In the genomic region with DNA sequence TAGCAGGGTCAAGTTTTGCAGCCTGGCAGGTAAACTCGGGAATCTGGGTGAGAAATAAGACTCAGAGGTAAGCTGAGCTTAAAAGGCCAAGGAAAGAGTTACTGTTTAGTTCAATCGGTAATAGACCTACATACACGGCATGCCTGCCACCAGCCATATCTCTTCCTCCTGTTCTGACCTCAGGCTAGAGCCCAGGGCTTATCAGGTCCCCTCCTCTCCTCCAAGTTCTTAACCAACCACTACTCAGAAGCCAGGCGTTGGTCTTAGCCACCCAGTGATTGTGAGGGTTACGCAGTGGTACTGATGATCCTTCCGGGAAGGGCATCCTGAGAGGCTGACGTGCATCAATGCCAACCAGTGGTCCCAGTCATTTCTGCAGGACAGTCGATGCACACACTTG, we compare ENCODE assay signal across 23 mouse cellular contexts. TPM values are rescaled to one million over a fixed set of nuclear protein-coding genes. Genes with fewer than 3 reads are reported as not detected.
DNase-seq lines count a peak whose midpoint lies in the region; ATAC-seq and TF ChIP-seq lines count a peak whose summit lies in the region.
"Had no signal": no experiment of that assay in that cellular context is flagged by ENCODE, and none has a peak within 500 bp of the region (broad histone marks: within the 10 kb centered on the region; RNA-seq: fewer than 3 reads in every experiment).

No protein-coding gene starts in this region.

- TF ChIP-seq POLR2A in bone marrow macrophage, adult 2 months (IDR thresholded peaks at IDR 0.05; ENCODE audit: borderline replicate concordance, low read depth, low read length), result no peak

- H3K27ac ChIP-seq in heart, postnatal 0 days (ENCODE audit: low read depth), result peak overlapping the region; percentile 63
- H3K27ac ChIP-seq in bone marrow macrophage, adult 2 months (ENCODE audit: insufficient read depth, low read depth, low read length), result peak overlapping the region; percentile 99
- H3K27ac ChIP-seq in embryonic facial prominence, embryonic 14.5 days (replicated peaks; ENCODE audit: low read depth, low read length), result peak overlapping the region; percentile 71; the same call in 1 of the 2 replicates
- no peak overlapping the region for H3K27ac ChIP-seq in liver, embryonic 15.5 days (replicated peaks)
- H3K27ac ChIP-seq in hindbrain, embryonic 14.5 days, result no peak overlapping the region
- H3K27ac ChIP-seq: forebrain, embryonic 12.5 days; hindbrain, postnatal 0 days; midbrain, embryonic 12.5 days had no signal

- intact Hi-C loops in heart, postnatal 14 days (cut with DNase I), result no loop called here

- no peak for TF ChIP-seq EP300 in heart, postnatal 0 days (IDR thresholded peaks at IDR 0.05; ENCODE audit: low read depth)

- H3K4me3 ChIP-seq in heart, postnatal 0 days (ENCODE audit: low read depth, low read length), result no peak overlapping the region
- H3K4me3 ChIP-seq in bone marrow macrophage, adult 2 months (ENCODE audit: insufficient read depth, low read length), result no peak overlapping the region
- no peak overlapping the region for H3K4me3 ChIP-seq in embryonic facial prominence, embryonic 14.5 days (ENCODE audit: low read depth, low read length)
- no peak overlapping the region for H3K4me3 ChIP-seq in liver, embryonic 15.5 days (replicated peaks)
- H3K4me3 ChIP-seq in hindbrain, embryonic 14.5 days (replicated peaks; ENCODE audit: low read length), result no peak overlapping the region
- H3K4me3 ChIP-seq: forebrain, embryonic 12.5 days; midbrain, embryonic 12.5 days; neural tube, embryonic 15.5 days had no signal

- no peak for ATAC-seq in heart, postnatal 0 days (ENCODE audit: insufficient read depth, low read depth)
- ATAC-seq in embryonic facial prominence, embryonic 14.5 days (ENCODE audit: low read depth), result no peak
- ATAC-seq in liver, embryonic 15.5 days (ENCODE audit: insufficient read depth), result peak; percentile 48; the same call in 1 of the 2 replicates
- ATAC-seq in inflammation-experienced regulatory T-cells, adult 6 months, result no peak
- ATAC-seq in hindbrain, embryonic 14.5 days (ENCODE audit: low FRiP score), result no peak
- ATAC-seq: hindbrain, postnatal 0 days had no signal

- no peaks in the 10 kb centered on the region for H3K27me3 ChIP-seq in heart, postnatal 0 days (ENCODE audit: control insufficient read depth, insufficient read depth, low read length)
- H3K27me3 ChIP-seq in embryonic facial prominence, embryonic 14.5 days (replicated peaks; ENCODE audit: control insufficient read depth, insufficient read depth, low read length), result no peaks in the 10 kb centered on the region
- no peaks in the 10 kb centered on the region for H3K27me3 ChIP-seq in liver, embryonic 15.5 days
- H3K27me3 ChIP-seq in hindbrain, embryonic 14.5 days (ENCODE audit: control insufficient read depth, insufficient read depth, low read length), result no peaks in the 10 kb centered on the region
- H3K27me3 ChIP-seq: forebrain, embryonic 12.5 days; midbrain, embryonic 12.5 days; neural tube, embryonic 15.5 days had no signal

- WGBS in heart, postnatal 0 days, result 60% methylated on average over 8 of the region's 8 CpGs
- WGBS in embryonic facial prominence, embryonic 14.5 days, result 89% methylated on average over 8 of the region's 8 CpGs
- 28% methylated on average over 8 of the region's 8 CpGs for WGBS in liver, embryonic 15.5 days (ENCODE audit: insufficient replicate concordance)
- 94% methylated on average over 8 of the region's 8 CpGs for WGBS in hindbrain, embryonic 14.5 days

- H3K4me1 ChIP-seq in heart, postnatal 0 days (ENCODE audit: control insufficient read depth, insufficient read depth), result peaks cover 40% of the 10 kb centered on the region
- H3K4me1 ChIP-seq in bone marrow macrophage, adult 2 months (ENCODE audit: control insufficient read depth, insufficient read depth, low read length), result peaks cover 55% of the 10 kb centered on the region
- peaks cover 35% of the 10 kb centered on the region for H3K4me1 ChIP-seq in embryonic facial prominence, embryonic 14.5 days (ENCODE audit: control insufficient read depth, insufficient read depth, low read length)
- H3K4me1 ChIP-seq in liver, embryonic 15.5 days (replicated peaks), result peaks cover 37% of the 10 kb centered on the region
- peaks cover 17% of the 10 kb centered on the region for H3K4me1 ChIP-seq in hindbrain, embryonic 14.5 days (replicated peaks; ENCODE audit: control insufficient read depth, insufficient read depth, low read length)
- H3K4me1 ChIP-seq: midbrain, embryonic 12.5 days had no signal

- no peak overlapping the region for H3K9ac ChIP-seq in heart, postnatal 0 days (replicated peaks; ENCODE audit: low read depth, low read length)
- H3K9ac ChIP-seq in embryonic facial prominence, embryonic 14.5 days (ENCODE audit: low read depth, low read length), result no peak overlapping the region
- no peak overlapping the region for H3K9ac ChIP-seq in liver, embryonic 15.5 days
- no peak overlapping the region for H3K9ac ChIP-seq in hindbrain, embryonic 14.5 days
- H3K9ac ChIP-seq: forebrain, embryonic 12.5 days; midbrain, embryonic 12.5 days; neural tube, embryonic 15.5 days had no signal

- no peak for TF ChIP-seq CTCF in heart, postnatal 0 days (IDR thresholded peaks at IDR 0.05; ENCODE audit: low read depth)
- no peak for TF ChIP-seq CTCF in bone marrow macrophage, adult 2 months (IDR thresholded peaks at IDR 0.05; ENCODE audit: low read depth, low read length)

- no peaks in the 10 kb centered on the region for H3K9me3 ChIP-seq in heart, postnatal 0 days (replicated peaks; ENCODE audit: control insufficient read depth, low read length)
- no peaks in the 10 kb centered on the region for H3K9me3 ChIP-seq in embryonic facial prominence, embryonic 14.5 days (ENCODE audit: control insufficient read depth, low read length)
- H3K9me3 ChIP-seq in liver, embryonic 15.5 days (replicated peaks), result no peaks in the 10 kb centered on the region
- no peaks in the 10 kb centered on the region for H3K9me3 ChIP-seq in hindbrain, embryonic 14.5 days (ENCODE audit: control insufficient read depth, low read length)
- H3K9me3 ChIP-seq: forebrain, embryonic 12.5 days; G1E; midbrain, embryonic 12.5 days; neural tube, embryonic 15.5 days had no signal

- peaks cover 17% of the 10 kb centered on the region for H3K36me3 ChIP-seq in heart, postnatal 0 days (replicated peaks; ENCODE audit: control insufficient read depth, insufficient read depth, low read length)
- peaks cover 22% of the 10 kb centered on the region for H3K36me3 ChIP-seq in embryonic facial prominence, embryonic 14.5 days (ENCODE audit: control insufficient read depth, insufficient read depth, low read length)
- peaks cover 4% of the 10 kb centered on the region; the same call in 1 of the 2 replicates for H3K36me3 ChIP-seq in liver, embryonic 15.5 days (replicated peaks)
- H3K36me3 ChIP-seq in hindbrain, embryonic 14.5 days (replicated peaks; ENCODE audit: control insufficient read depth, insufficient read depth), result no peaks in the 10 kb centered on the region
- H3K36me3 ChIP-seq: forebrain, embryonic 12.5 days; G1E; midbrain, embryonic 12.5 days; neural tube, embryonic 15.5 days had no signal

- DNase-seq in heart, postnatal 0 days (ENCODE audit: low spot score), result no peak
- DNase-seq in heart, postnatal 14 days, result no peak
- DNase-seq in embryonic facial prominence, embryonic 14.5 days (ENCODE audit: low spot score), result no peak
- no peak for DNase-seq in hindbrain, embryonic 14.5 days (ENCODE audit: low spot score)
- DNase-seq in neural tube, embryonic 10.5 days (ENCODE audit: extremely low spot score, low spot score), result no peak
- DNase-seq: adrenal gland, adult 2 months; cerebellum, adult 11-12 months; gastrocnemius, postnatal 36 days; heart, postnatal 4 days; kidney, adult 18-20 months; kidney, postnatal 25 days; layer of hippocampus, adult 9-11 months; lung, postnatal 10 days; retina, postnatal 1 day; thymus, postnatal 4 days had no signal

- H3K4me2 ChIP-seq in heart, postnatal 0 days (ENCODE audit: low read depth, low read length), result no peak overlapping the region
- H3K4me2 ChIP-seq in embryonic facial prominence, embryonic 14.5 days (ENCODE audit: low read depth, low read length), result no peak overlapping the region
- H3K4me2 ChIP-seq in liver, embryonic 15.5 days, result no peak overlapping the region
- H3K4me2 ChIP-seq in hindbrain, embryonic 14.5 days (replicated peaks), result no peak overlapping the region
- H3K4me2 ChIP-seq: forebrain, embryonic 12.5 days; midbrain, embryonic 12.5 days; neural tube, embryonic 15.5 days had no signal

RNA-seq across cellular contexts. Expression of a gene that starts 43.1 kb away (rescaled TPM):
- 14.3 and 15.0 TPM in 2 replicates for total RNA-seq in heart, postnatal 0 days (2014; rRNA removed; ENCODE audit: low replicate concordance)
- 12.5 and 12.6 TPM in 2 replicates for polyA plus RNA-seq in heart, postnatal 0 days (2015; fragmentation: Nextera tagmentation; extraction: Ambion mirVana)
- total RNA-seq in heart, postnatal 14 days (2021), result 1 to 10 TPM; 9.2 TPM
- polyA plus RNA-seq in bone marrow macrophage, adult 2 months (2012; ENCODE audit: insufficient read depth, insufficient read length, missing spikeins), result 9.2 and 11.6 TPM in 2 replicates
- 45.7 and 51.2 TPM in 2 replicates for polyA plus RNA-seq in embryonic facial prominence, embryonic 14.5 days (2014; fragmentation: Nextera tagmentation; extraction: Ambion mirVana)
- 34.0 and 35.1 TPM in 2 replicates for polyA plus RNA-seq in liver, embryonic 15.5 days (2015; fragmentation: Nextera tagmentation; extraction: Ambion mirVana)
- polyA plus RNA-seq in inflammation-experienced regulatory T-cells, adult 6 months (2017; shearing (Covaris generic)), result 10 to 100 TPM; 28.7 to 35.6 (median 29.5) TPM
- polyA plus RNA-seq in hindbrain, embryonic 14.5 days (2014; fragmentation: Nextera tagmentation; extraction: Ambion mirVana), result 24.2 and 28.5 TPM in 2 replicates

Comparison
In these comparisons a context has a peak if more than half of its experiments do, and no peak if none do; other contexts are left out.
1. H3K27ac ChIP-seq: peak in heart, postnatal 0 days (single experiment), bone marrow macrophage, adult 2 months (single experiment) and embryonic facial prominence, embryonic 14.5 days (single experiment); none in liver, embryonic 15.5 days (single experiment) and hindbrain, embryonic 14.5 days (single experiment).